Mouse (Mus musculus): ENCODE measurements around the gene Cd83. TPM values are rescaled to one million over a fixed set of nuclear protein-coding genes. Genes with fewer than 3 reads are reported as not detected.
A peak's percentile ranks its signal among the peaks of the same experiment; 100 is the strongest.

Cd83 gene
- polyA plus RNA-seq, 1 experiment from 2014 or later, result 4.0 TPM

DNA sequence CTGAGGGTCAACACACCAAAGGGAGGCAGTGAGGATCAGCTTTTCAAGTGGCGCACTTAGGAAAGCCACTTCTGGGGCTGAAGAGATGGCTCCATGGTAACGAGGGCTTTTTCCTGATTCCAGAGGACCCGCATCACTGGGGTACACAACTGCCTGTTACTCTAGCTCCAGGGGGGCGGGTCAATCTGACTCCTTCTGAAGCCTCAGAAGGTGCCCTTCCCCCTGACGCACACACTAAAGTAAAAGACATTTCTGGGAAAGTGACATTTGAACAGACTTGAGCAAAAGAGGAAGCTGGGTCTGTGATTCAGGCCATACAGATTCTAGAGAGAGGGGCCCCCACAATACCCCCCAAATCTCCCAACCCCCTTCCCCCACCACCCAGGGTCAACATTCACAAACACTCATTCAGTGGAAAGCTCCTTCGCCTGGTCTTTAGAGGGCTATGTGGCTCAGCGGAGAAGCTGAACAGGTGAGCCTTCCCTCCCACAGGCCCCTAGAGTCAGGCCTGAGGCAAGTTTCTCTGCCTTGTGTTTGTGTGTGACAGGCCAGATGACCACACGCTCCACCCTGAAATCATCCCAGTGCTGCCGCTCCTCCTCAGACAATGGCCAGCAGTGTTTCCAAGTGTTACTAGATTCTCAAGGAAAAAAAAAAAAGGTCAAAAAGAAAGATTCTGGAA lies 7.1 kb upstream of the Cd83 start:
- no peak for ATAC-seq (ENCODE audit: insufficient number of reproducible peaks, insufficient read depth, low FRiP score, low read depth)
- no peak overlapping the region for H3K27ac ChIP-seq (replicated peaks in 1 of 2; ENCODE audit: control insufficient read depth in 1 of 2, insufficient read depth in 1 of 2, low read depth in 2 of 2, low read length in 2 of 2)
- WGBS, result 60% methylated on average over 9 of the region's 9 CpGs

GRCm38 (mm10) chr13:43778021-43778649 lies 6.4 kb upstream of the Cd83 start:
- Histone ChIP-seq H3K9me3 (ENCODE audit: control insufficient read depth, low read length) (no peaks in the 10 kb centered on the region), H3K27me3 (ENCODE audit: control insufficient read depth, insufficient read depth, low read length) (peaks cover 3% of the 10 kb centered on the region), H3K4me1 (ENCODE audit: control insufficient read depth in 2 of 2, insufficient read depth in 2 of 2, low read length in 2 of 2) (peaks cover 12 to 14% of the 10 kb centered on the region in 2 experiments; a peak in 2 of 4 replicates), H3K36me3 (ENCODE audit: control insufficient read depth, insufficient read depth, low read length) (no peaks in the 10 kb centered on the region), H3K4me3 (ENCODE audit: control insufficient read depth in 1 of 2, insufficient read depth in 1 of 2, low read depth in 1 of 2, low read length in 2 of 2) (no peak overlapping the region), H3K4me2 (ENCODE audit: low read length) (no peak overlapping the region), H3K9ac (ENCODE audit: low read length) (no peak overlapping the region), H3K27ac (replicated peaks in 1 of 2; ENCODE audit: control insufficient read depth in 1 of 2, insufficient read depth in 1 of 2, low read depth in 2 of 2, low read length in 2 of 2) (no peak overlapping the region)
- 67% methylated on average over 6 of the region's 6 CpGs for WGBS
- no peak for ATAC-seq (ENCODE audit: insufficient number of reproducible peaks, insufficient read depth, low FRiP score, low read depth)

More for the DNA sequence above, 7.1 kb upstream of the Cd83 start:
- Histone ChIP-seq H3K4me2 (ENCODE audit: low read length) (no peak overlapping the region), H3K4me3 (ENCODE audit: control insufficient read depth in 1 of 2, insufficient read depth in 1 of 2, low read depth in 1 of 2, low read length in 2 of 2) (no peak overlapping the region), H3K9me3 (ENCODE audit: control insufficient read depth, low read length) (no peaks in the 10 kb centered on the region), H3K4me1 (ENCODE audit: control insufficient read depth in 2 of 2, insufficient read depth in 2 of 2, low read length in 2 of 2) (peaks cover 12 to 14% of the 10 kb centered on the region in 2 experiments; a peak in 2 of 4 replicates), H3K9ac (ENCODE audit: low read length) (no peak overlapping the region), H3K27me3 (ENCODE audit: control insufficient read depth, insufficient read depth, low read length) (no peaks in the 10 kb centered on the region; the same call in 1 of the 2 replicates), H3K36me3 (ENCODE audit: control insufficient read depth, insufficient read depth, low read length) (no peaks in the 10 kb centered on the region)

DNA sequence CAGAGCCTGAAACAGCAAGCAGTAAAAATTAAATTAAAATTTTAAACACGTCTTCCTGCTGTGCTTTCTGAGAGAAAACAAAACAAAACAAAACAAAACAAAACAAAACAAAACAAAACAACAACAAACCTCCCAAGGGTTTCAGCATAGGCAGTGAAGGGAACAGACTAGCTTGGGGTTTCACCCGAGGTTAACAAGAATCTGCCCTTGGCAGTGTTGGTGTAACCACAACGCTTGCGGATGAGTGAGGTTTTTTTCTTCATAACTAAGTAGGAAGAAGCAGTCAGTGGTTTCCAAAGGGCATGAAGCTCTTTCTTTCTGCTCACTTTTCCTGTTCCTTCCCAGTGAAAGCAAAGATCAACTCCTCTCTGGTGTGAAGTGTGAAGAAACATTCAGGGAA lies 5.6 kb upstream of the Cd83 start:
- Histone ChIP-seq H3K9me3 (ENCODE audit: control insufficient read depth, low read length) (no peaks in the 10 kb centered on the region), H3K36me3 (ENCODE audit: control insufficient read depth, insufficient read depth, low read length) (no peaks in the 10 kb centered on the region), H3K4me1 (ENCODE audit: control insufficient read depth in 2 of 2, insufficient read depth in 2 of 2, low read length in 2 of 2) (peaks cover 11 to 13% of the 10 kb centered on the region in 2 experiments; a peak in 2 of 4 replicates), H3K27ac (replicated peaks in 1 of 2; ENCODE audit: control insufficient read depth in 1 of 2, insufficient read depth in 1 of 2, low read depth in 2 of 2, low read length in 2 of 2) (no peak overlapping the region), H3K9ac (ENCODE audit: low read length) (no peak overlapping the region), H3K27me3 (ENCODE audit: control insufficient read depth, insufficient read depth, low read length) (peaks cover 7% of the 10 kb centered on the region; the same call in 1 of the 2 replicates), H3K4me2 (ENCODE audit: low read length) (no peak overlapping the region), H3K4me3 (ENCODE audit: control insufficient read depth in 1 of 2, insufficient read depth in 1 of 2, low read depth in 1 of 2, low read length in 2 of 2) (no peak overlapping the region)
- no peak for ATAC-seq (ENCODE audit: insufficient number of reproducible peaks, insufficient read depth, low FRiP score, low read depth)
- 85% methylated on average over 4 of the region's 4 CpGs for WGBS

DNA sequence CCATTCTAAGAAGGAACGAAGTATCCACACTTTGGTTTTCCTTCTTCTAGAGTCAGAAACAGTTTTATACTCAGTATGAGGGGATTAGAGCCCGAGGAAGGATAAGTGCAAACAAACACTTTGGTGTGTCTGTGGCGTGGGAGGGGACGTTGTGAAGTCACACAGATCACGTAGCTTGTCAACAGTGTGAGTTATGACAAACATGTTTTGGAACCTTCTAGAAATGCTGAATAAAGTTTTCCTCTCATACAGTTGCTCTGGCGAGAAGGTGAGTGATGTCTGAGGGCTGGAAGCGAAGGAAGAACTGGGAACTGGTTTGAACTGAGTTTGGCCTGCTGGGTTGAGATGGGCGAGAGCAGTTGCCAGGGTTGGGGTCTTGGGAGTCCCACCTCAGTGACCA lies 4.5 kb upstream of the Cd83 start:
- Histone ChIP-seq H3K27ac (replicated peaks in 1 of 2; ENCODE audit: control insufficient read depth in 1 of 2, insufficient read depth in 1 of 2, low read depth in 2 of 2, low read length in 2 of 2) (no peak overlapping the region), H3K4me2 (ENCODE audit: low read length) (no peak overlapping the region), H3K36me3 (ENCODE audit: control insufficient read depth, insufficient read depth, low read length) (no peaks in the 10 kb centered on the region), H3K4me1 (ENCODE audit: control insufficient read depth in 2 of 2, insufficient read depth in 2 of 2, low read length in 2 of 2) (peaks cover under 1 to 7% of the 10 kb centered on the region in 2 experiments; a peak in 2 of 4 replicates), H3K4me3 (ENCODE audit: control insufficient read depth in 1 of 2, insufficient read depth in 1 of 2, low read depth in 1 of 2, low read length in 2 of 2) (no peak overlapping the region), H3K27me3 (ENCODE audit: control insufficient read depth, insufficient read depth, low read length) (peaks cover 7% of the 10 kb centered on the region; the same call in 1 of the 2 replicates), H3K9me3 (ENCODE audit: control insufficient read depth, low read length) (no peaks in the 10 kb centered on the region), H3K9ac (ENCODE audit: low read length) (no peak overlapping the region)
- no peak for ATAC-seq (ENCODE audit: insufficient number of reproducible peaks, insufficient read depth, low FRiP score, low read depth)
- WGBS, result 73% methylated on average over 8 of the region's 8 CpGs

- Histone ChIP-seq H3K4me1 (ENCODE audit: control insufficient read depth in 2 of 2, insufficient read depth in 2 of 2, low read length in 2 of 2) (peaks cover 0 to 7% of the 10 kb centered on the region in 2 experiments; a peak in 2 of 4 replicates), H3K27me3 (ENCODE audit: control insufficient read depth, insufficient read depth, low read length) (peaks cover 18% of the 10 kb centered on the region), H3K4me2 (ENCODE audit: low read length) (peak overlapping the region; percentile 97), H3K9ac (ENCODE audit: low read length) (0 out of 2 replicates have a peak overlapping the region, but pooled peaks have one; percentile 77), H3K36me3 (ENCODE audit: control insufficient read depth, insufficient read depth, low read length) (no peaks in the 10 kb centered on the region), H3K27ac (replicated peaks in 1 of 2; ENCODE audit: control insufficient read depth in 1 of 2, insufficient read depth in 1 of 2, low read depth in 2 of 2, low read length in 2 of 2) (no peak overlapping the region), H3K9me3 (ENCODE audit: control insufficient read depth, low read length) (no peaks in the 10 kb centered on the region), H3K4me3 (ENCODE audit: control insufficient read depth in 1 of 2, insufficient read depth in 1 of 2, low read depth in 1 of 2, low read length in 2 of 2) (peak overlapping the region; percentile 63 to 68; a peak in 3 of 4 replicates)
- 60% methylated on average over 8 of the region's 8 CpGs for WGBS
- ATAC-seq (ENCODE audit: insufficient number of reproducible peaks, insufficient read depth, low FRiP score, low read depth), result no peak
Measured at GRCm38 (mm10) chr13:43785712-43786072, 1.1 kb downstream of the Cd83 start.

DNA sequence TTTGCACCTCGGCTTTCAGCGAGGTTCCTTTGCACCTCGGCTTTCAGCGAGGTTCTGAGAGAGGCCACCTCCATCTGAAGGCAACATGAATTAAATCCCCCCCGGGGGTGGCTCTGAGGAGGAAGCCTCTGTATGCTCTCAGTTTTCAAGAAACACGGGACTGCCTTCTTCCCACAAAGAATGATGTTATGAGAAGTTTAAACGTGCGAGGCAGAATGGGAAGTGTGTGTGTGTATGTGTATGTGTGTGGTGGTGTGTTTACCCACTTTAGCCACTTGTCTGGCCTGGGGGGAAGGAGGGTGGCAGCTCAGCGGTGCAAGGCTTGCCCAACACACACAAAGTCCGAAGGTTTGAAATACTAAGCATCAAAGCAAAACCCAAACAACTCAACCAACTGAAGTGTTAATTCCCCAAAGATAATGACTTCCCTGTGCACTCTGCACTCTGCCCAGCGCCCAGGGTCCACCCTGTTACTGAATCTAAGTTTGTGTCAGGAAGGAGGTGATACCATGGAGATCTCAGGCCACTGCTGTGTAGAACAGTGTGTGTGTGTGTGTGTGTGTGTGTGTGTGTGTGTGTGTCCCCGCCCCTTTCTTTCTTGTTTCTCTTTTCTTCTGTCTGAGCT lies 1.7 kb downstream of the Cd83 start:
- Histone ChIP-seq H3K9me3 (ENCODE audit: control insufficient read depth, low read length) (no peaks in the 10 kb centered on the region), H3K9ac (ENCODE audit: low read length) (no peak overlapping the region), H3K27ac (replicated peaks in 1 of 2; ENCODE audit: control insufficient read depth in 1 of 2, insufficient read depth in 1 of 2, low read depth in 2 of 2, low read length in 2 of 2) (no peak overlapping the region), H3K4me1 (ENCODE audit: control insufficient read depth in 2 of 2, insufficient read depth in 2 of 2, low read length in 2 of 2) (peaks cover 0 to 7% of the 10 kb centered on the region in 2 experiments; a peak in 2 of 4 replicates), H3K27me3 (ENCODE audit: control insufficient read depth, insufficient read depth, low read length) (peaks cover 18% of the 10 kb centered on the region), H3K4me2 (ENCODE audit: low read length) (no peak overlapping the region; the same call in 1 of the 2 replicates), H3K4me3 (ENCODE audit: control insufficient read depth in 1 of 2, insufficient read depth in 1 of 2, low read depth in 1 of 2, low read length in 2 of 2) (no peak overlapping the region), H3K36me3 (ENCODE audit: control insufficient read depth, insufficient read depth, low read length) (no peaks in the 10 kb centered on the region)
- no peak for ATAC-seq (ENCODE audit: insufficient number of reproducible peaks, insufficient read depth, low FRiP score, low read depth)
- 56% methylated on average over 12 of the region's 12 CpGs for WGBS

GRCm38 (mm10) chr13:43787262-43787661 lies 2.7 kb downstream of the Cd83 start:
- Histone ChIP-seq H3K9me3 (ENCODE audit: control insufficient read depth, low read length) (no peaks in the 10 kb centered on the region), H3K4me3 (ENCODE audit: control insufficient read depth in 1 of 2, insufficient read depth in 1 of 2, low read depth in 1 of 2, low read length in 2 of 2) (no peak overlapping the region), H3K27me3 (ENCODE audit: control insufficient read depth, insufficient read depth, low read length) (peaks cover 18% of the 10 kb centered on the region), H3K36me3 (ENCODE audit: control insufficient read depth, insufficient read depth, low read length) (no peaks in the 10 kb centered on the region), H3K4me1 (ENCODE audit: control insufficient read depth in 2 of 2, insufficient read depth in 2 of 2, low read length in 2 of 2) (peaks cover 0 to 7% of the 10 kb centered on the region in 2 experiments; a peak in 2 of 4 replicates), H3K27ac (replicated peaks in 1 of 2; ENCODE audit: control insufficient read depth in 1 of 2, insufficient read depth in 1 of 2, low read depth in 2 of 2, low read length in 2 of 2) (no peak overlapping the region), H3K9ac (ENCODE audit: low read length) (no peak overlapping the region), H3K4me2 (ENCODE audit: low read length) (no peak overlapping the region)
- 90% methylated on average over 2 of the region's 2 CpGs for WGBS
- no peak for ATAC-seq (ENCODE audit: insufficient number of reproducible peaks, insufficient read depth, low FRiP score, low read depth)

All from heart, embryonic 14.5 days (tissue).